Mouse (Mus musculus): ENCODE data around the gene Slc16a6.

DNA sequence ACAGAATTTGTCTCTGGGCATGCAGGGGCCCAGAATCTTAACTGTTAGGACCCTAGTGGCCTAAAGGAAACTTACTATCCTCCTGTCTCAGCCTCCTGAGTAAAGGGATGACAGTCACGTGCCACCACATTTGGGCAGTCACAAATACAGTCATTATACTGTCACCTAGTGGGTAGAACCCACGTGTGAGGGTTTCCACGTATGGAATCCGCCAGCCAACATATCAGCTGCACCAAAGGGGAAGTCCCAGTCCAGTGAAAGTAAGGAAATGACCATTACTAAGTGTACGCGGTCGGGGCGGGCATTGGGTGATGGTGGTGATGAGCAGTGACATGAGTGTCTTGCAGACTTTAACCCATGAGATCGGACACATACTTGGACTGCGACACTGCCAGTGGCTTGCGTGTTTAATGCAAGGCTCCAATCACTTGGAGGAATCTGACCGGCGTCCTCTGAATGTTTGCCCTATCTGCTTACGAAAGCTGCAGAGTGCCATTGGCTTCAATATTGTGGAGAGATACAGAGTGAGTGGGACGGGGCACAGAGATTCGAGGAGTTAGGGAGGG is 39.1 kb downstream of the Slc16a6 start:
- no peak for TF ChIP-seq POLR2A (IDR thresholded peaks at IDR 0.05; ENCODE audit: insufficient read length, low read depth)
- TF ChIP-seq E2F4 (IDR thresholded peaks at IDR 0.05; ENCODE audit: insufficient read depth): no peak
- no peak for TF ChIP-seq MAX (IDR thresholded peaks at IDR 0.05; ENCODE audit: low read depth)
- TF ChIP-seq POLR2AphosphoS2 (IDR thresholded peaks at IDR 0.05; ENCODE audit: insufficient read length, low read depth): no peak
- no peak for TF ChIP-seq MYOD1 (IDR thresholded peaks at IDR 0.05; ENCODE audit: control insufficient read depth in 1 of 3, insufficient read length in 2 of 3, low read depth in 2 of 3)
- TF ChIP-seq CEBPB (IDR thresholded peaks at IDR 0.05; ENCODE audit: insufficient read depth, poor library complexity, severe bottlenecking): no peak
- TF ChIP-seq MYOG (IDR thresholded peaks at IDR 0.05; ENCODE audit: control insufficient read depth in 1 of 3, insufficient read depth in 1 of 3, insufficient read length in 2 of 3, low read depth in 2 of 3): no peak
- TF ChIP-seq USF1 (IDR thresholded peaks at IDR 0.05; ENCODE audit: low read depth): no peak
- no peak for TF ChIP-seq TCF12 (IDR thresholded peaks at IDR 0.05; ENCODE audit: insufficient read depth, poor library complexity, severe bottlenecking)
- TF ChIP-seq REST (IDR thresholded peaks at IDR 0.05; ENCODE audit: insufficient read depth, insufficient read length): no peak
- no peak for TF ChIP-seq TCF3 (IDR thresholded peaks at IDR 0.05; ENCODE audit: insufficient read length, low read depth)
- no peak for TF ChIP-seq SRF (IDR thresholded peaks at IDR 0.05; ENCODE audit: control insufficient read depth, insufficient read length, low read depth)

Data from myocyte (in vitro differentiated cells).